Mouse (Mus musculus) heart, embryonic 13.5 days (tissue): ENCODE data around the gene Hnrnpa2b1. TPM values are rescaled to one million over a fixed set of nuclear protein-coding genes. Genes with fewer than 3 reads are reported as not detected.

Experiments
- ATAC-seq: fragments of 200-750 bp; cut with Nextera tagmentation; 2 replicates; pipeline ENCODE4 v1.8.0; 2017; ENCODE audit warnings: moderate TSS enrichment; ENCODE audit not compliant: insufficient number of reproducible peaks, low FRiP score, low TSS enrichment; ENCODE audit errors: extremely low read depth
- H3K27ac ChIP-seq: fragments of 300-500 bp; sonication (generic); replicated peaks from 2 replicates; pipeline ENCODE4 v1.5.1; 2015; ENCODE audit warnings: moderate library complexity, mild to moderate bottlenecking, inconsistent platforms
- H3K27me3 ChIP-seq: fragments of 300-500 bp; sonication (generic); replicated peaks from 2 replicates; pipeline ENCODE4 v1.6.1; 2015; ENCODE audit warnings: mild to moderate bottlenecking, inconsistent platforms
- H3K36me3 ChIP-seq: fragments of 300-500 bp; sonication (generic); 2 replicates; pipeline ENCODE4 v1.6.1; 2015; ENCODE audit warnings: mild to moderate bottlenecking, inconsistent platforms
- H3K4me1 ChIP-seq: fragments of 300-500 bp; sonication (generic); 2 replicates; pipeline ENCODE4 v1.6.1; 2015; ENCODE audit warnings: inconsistent platforms
- H3K4me2 ChIP-seq: fragments of 300-500 bp; sonication (generic); 2 replicates; pipeline ENCODE4 v1.6.1; 2015; ENCODE audit warnings: inconsistent platforms, mild to moderate bottlenecking, moderate library complexity
- H3K4me3 ChIP-seq: fragments of 300-500 bp; sonication (generic); 2 replicates; pipeline ENCODE4 v1.5.1; 2015; ENCODE audit warnings: moderate library complexity, mild to moderate bottlenecking, inconsistent platforms
- H3K9ac ChIP-seq: fragments of 300-500 bp; sonication (generic); 2 replicates; pipeline ENCODE4 v1.6.1; 2015; ENCODE audit warnings: inconsistent platforms, mild to moderate bottlenecking, moderate library complexity
- H3K9me3 ChIP-seq: fragments of 300-500 bp; sonication (generic); 2 replicates; pipeline ENCODE4 v1.6.1; 2016; ENCODE audit warnings: inconsistent platforms
- WGBS: fragments of 180-500 bp; shearing (Covaris S2); methylation state at CpG from one replicate; pipeline ENCODE4 v1.1.7; 2015; ENCODE audit warnings: mixed read lengths; 5-methylcytosine and 5-hydroxymethylcytosine counted together
- polyA plus RNA-seq: library from polyadenylated mRNA; unstranded; fragments of >200 nt; fragmentation: Nextera tagmentation; extraction: Ambion mirVana; gene quantifications from 2 replicates; pipeline ENCODE4 v1.2.1, GENCODE M21; 2015

Gene Hnrnpa2b1
- 1,097 and 1,199 TPM in 2 replicates for polyA plus RNA-seq

DNA sequence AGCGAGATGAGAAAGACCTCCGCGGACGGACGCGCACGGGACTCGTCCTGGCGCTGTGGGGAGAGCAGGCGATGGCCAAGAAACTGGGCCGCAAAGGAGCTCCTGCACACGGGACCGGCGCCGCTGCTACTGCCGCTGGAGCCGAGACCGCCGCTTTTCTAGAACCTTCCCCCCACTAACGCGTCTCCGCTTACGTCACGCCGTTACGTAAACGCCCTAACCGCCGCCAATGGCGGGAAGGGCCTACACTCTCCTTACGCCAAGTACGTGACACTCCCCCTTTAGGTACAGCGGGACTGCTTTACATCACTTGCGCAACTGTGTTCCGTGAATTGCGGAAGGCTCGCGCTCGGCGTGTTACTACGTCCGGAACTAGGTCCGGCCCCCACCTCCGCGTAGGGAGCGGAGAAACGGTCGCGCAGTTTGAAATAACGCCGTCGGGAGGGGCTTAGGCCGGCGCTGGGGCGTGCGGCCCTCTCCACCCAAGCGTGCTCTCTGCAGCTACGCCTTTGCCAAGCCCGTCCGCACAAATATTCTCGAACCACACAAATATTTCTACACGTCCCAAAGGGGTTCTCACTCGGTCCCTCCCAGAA is at the start of gene Hnrnpa2b1:
Hnrnpa2b1 (minus strand) TSS at position 180 of the 596 bp plus-strand sequence.
- Histone ChIP-seq H3K4me3 (peak within 1 kb of the TSS; percentile 94), H3K4me1 (peaks cover 41% of the 10 kb centered on the region), H3K36me3 (peaks cover 55% of the 10 kb centered on the region), H3K9me3 (no peaks in the 10 kb centered on the region), H3K27ac (peak within 1 kb of the TSS; percentile 100), H3K9ac (peak within 1 kb of the TSS; percentile 100), H3K27me3 (no peaks in the 10 kb centered on the region), H3K4me2 (peak within 1 kb of the TSS; percentile 77)
- under 1% methylated on average over 63 of the region's 63 CpGs for WGBS
- peak; percentile 82 for ATAC-seq

DNA sequence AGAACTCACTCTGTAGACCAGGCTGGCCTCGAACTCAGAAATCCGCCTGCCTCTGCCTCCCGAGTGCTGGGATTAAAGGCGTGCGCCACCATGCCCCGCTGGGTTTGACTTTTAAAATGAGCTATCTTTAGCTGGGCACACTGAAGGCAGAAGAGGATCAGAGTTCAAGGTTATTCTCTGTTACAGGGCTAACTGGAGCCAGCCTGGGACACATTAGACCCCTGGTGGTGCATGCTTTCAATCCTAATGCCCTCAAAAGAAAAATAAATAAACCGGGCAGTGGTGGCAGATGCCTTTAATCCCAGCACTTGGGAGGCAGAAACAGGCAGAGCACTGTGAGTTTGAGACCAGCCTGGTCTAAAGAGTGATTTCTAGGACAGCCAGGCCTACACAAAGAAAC is 45.2 kb upstream of the Hnrnpa2b1 start:
- Histone ChIP-seq H3K9ac (no peak overlapping the region), H3K4me1 (no peaks in the 10 kb centered on the region), H3K36me3 (no peaks in the 10 kb centered on the region), H3K9me3 (peaks cover 8% of the 10 kb centered on the region), H3K27ac (no peak overlapping the region), H3K4me3 (no peak overlapping the region), H3K4me2 (no peak overlapping the region), H3K27me3 (no peaks in the 10 kb centered on the region)
- no peak for ATAC-seq
- 82% methylated on average over 7 of the region's 7 CpGs for WGBS

- Histone ChIP-seq H3K27me3 (no peaks in the 10 kb centered on the region), H3K4me1 (peaks cover 7% of the 10 kb centered on the region; the same call in 1 of the 2 replicates), H3K36me3 (no peaks in the 10 kb centered on the region), H3K4me2 (no peak overlapping the region), H3K4me3 (no peak overlapping the region), H3K9me3 (peaks cover 8% of the 10 kb centered on the region), H3K27ac (no peak overlapping the region), H3K9ac (no peak overlapping the region)
- ATAC-seq, result no peak
- WGBS, result 67% methylated on average over 3 of the region's 3 CpGs
Measured at GRCm38 (mm10) chr6:51513745-51514144, 44.1 kb upstream of the Hnrnpa2b1 start.

DNA sequence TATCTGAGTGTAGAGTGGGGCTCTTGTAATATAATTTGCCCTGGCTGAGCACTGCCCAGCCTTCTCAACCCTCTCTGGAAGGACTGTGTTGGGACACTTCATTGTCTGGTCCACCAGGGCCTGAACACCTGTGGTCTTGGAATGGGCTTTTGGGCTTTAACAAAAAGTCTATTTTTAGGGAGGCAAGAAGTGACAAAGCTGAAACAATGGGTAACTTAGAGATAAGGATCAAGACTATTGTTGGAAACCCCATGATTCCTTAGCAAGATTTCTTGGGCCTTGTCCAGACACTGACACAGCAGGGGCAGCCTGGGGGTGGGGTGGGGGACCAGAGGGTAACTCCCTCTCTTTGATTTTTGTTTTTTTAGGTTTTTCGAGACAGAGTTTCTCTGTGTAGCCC is 41.3 kb upstream of the Hnrnpa2b1 start:
- H3K4me2 ChIP-seq, result no peak overlapping the region
- H3K4me3 ChIP-seq, result no peak overlapping the region
- no peak overlapping the region for H3K9ac ChIP-seq
- 76% methylated on average over 1 of the region's 1 CpGs for WGBS
- no peak for ATAC-seq
- H3K36me3 ChIP-seq, result no peaks in the 10 kb centered on the region
- H3K4me1 ChIP-seq, result peaks cover 7% of the 10 kb centered on the region; the same call in 1 of the 2 replicates
- no peak overlapping the region for H3K27ac ChIP-seq
- H3K9me3 ChIP-seq, result no peaks in the 10 kb centered on the region
- H3K27me3 ChIP-seq, result no peaks in the 10 kb centered on the region

GRCm38 (mm10) chr6:51510094-51510493 is 40.4 kb upstream of the Hnrnpa2b1 start:
- ATAC-seq, result no peak
- WGBS, result 27% methylated on average over 5 of the region's 5 CpGs

GRCm38 (mm10) chr6:51508750-51509648 is 39.3 kb upstream of the Hnrnpa2b1 start:
- H3K4me1 ChIP-seq, result peaks cover 9% of the 10 kb centered on the region; the same call in 1 of the 2 replicates
- no peaks in the 10 kb centered on the region for H3K36me3 ChIP-seq
- H3K9me3 ChIP-seq, result no peaks in the 10 kb centered on the region
- H3K27me3 ChIP-seq, result no peaks in the 10 kb centered on the region
- ATAC-seq, result no peak
- peak overlapping the region; percentile 66 for H3K4me2 ChIP-seq
- peak overlapping the region; percentile 69 for H3K9ac ChIP-seq
- no peak overlapping the region for H3K27ac ChIP-seq
- H3K4me3 ChIP-seq, result peak overlapping the region; percentile 49
- 20% methylated on average over 18 of the region's 18 CpGs for whole genome bisulfite sequencing

More at GRCm38 (mm10) chr6:51510094-51510493, 40.4 kb upstream of the Hnrnpa2b1 start:
- H3K4me2 ChIP-seq, result peak overlapping the region; percentile 66
- H3K9ac ChIP-seq, result no peak overlapping the region
- no peaks in the 10 kb centered on the region for H3K27me3 ChIP-seq
- no peaks in the 10 kb centered on the region for H3K36me3 ChIP-seq
- H3K27ac ChIP-seq, result no peak overlapping the region
- no peaks in the 10 kb centered on the region for H3K9me3 ChIP-seq
- peaks cover 9% of the 10 kb centered on the region; the same call in 1 of the 2 replicates for H3K4me1 ChIP-seq
- no peak overlapping the region for H3K4me3 ChIP-seq

- no peaks in the 10 kb centered on the region for H3K27me3 ChIP-seq
- 58% methylated on average over 2 of the region's 2 CpGs for WGBS
- no peaks in the 10 kb centered on the region for H3K36me3 ChIP-seq
- H3K4me2 ChIP-seq, result no peak overlapping the region
- no peak overlapping the region for H3K9ac ChIP-seq
- ATAC-seq, result no peak
- H3K4me1 ChIP-seq, result peaks cover 9% of the 10 kb centered on the region; the same call in 1 of the 2 replicates
- no peak overlapping the region for H3K4me3 ChIP-seq
- H3K9me3 ChIP-seq, result no peaks in the 10 kb centered on the region
- H3K27ac ChIP-seq, result no peak overlapping the region
Measured at GRCm38 (mm10) chr6:51507556-51507955, 37.9 kb upstream of the Hnrnpa2b1 start.

GRCm38 (mm10) chr6:51505671-51506070 is 36.0 kb upstream of the Hnrnpa2b1 start:
- H3K4me2 ChIP-seq, result no peak overlapping the region
- peaks cover 9% of the 10 kb centered on the region; the same call in 1 of the 2 replicates for H3K4me1 ChIP-seq
- 38% methylated on average over 1 of the region's 1 CpGs for WGBS

DNA sequence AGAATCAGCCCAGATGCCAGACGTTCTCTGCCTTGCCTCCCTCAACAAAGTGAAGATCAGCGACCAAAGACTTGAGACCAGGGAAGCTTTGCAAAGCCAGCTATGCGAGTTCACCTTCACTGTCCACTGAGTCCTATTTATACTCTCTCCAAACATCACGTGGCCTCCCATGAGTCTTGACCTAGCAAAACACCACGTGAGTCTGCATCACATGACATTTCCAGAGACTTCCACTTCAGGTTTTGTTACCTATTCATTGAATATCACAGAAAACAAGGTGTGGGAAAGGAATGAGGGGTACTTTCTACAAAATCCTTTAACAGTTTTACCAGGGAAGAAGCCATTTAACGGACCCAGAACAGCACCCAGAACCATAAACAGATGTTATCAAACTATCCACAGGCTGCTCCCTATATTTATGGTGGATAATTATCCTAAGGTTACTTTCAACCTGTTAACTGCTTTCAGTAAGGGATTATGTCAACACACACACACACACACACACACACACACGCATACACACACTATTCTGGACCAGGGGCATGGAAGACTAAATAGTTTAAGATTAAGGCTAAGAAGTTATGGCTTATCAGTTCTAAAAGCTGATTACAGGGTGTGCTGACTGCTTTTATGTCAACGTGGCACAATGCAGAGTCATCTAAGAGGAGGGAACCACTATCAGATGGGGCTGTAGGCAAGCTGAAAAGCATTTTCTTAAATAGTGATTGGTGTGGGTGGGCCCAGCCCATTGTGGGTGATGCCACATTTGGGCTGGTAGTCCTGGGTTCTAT is 27.8 kb upstream of the Hnrnpa2b1 start:
- no peaks in the 10 kb centered on the region for H3K36me3 ChIP-seq
- 50% methylated on average over 8 of the region's 8 CpGs for WGBS
- ATAC-seq, result no peak

More at GRCm38 (mm10) chr6:51505671-51506070, 36.0 kb upstream of the Hnrnpa2b1 start:
- H3K4me3 ChIP-seq, result no peak overlapping the region
- ATAC-seq, result no peak
- H3K36me3 ChIP-seq, result no peaks in the 10 kb centered on the region
- H3K27ac ChIP-seq, result no peak overlapping the region
- H3K9ac ChIP-seq, result no peak overlapping the region
- H3K27me3 ChIP-seq, result no peaks in the 10 kb centered on the region
- H3K9me3 ChIP-seq, result no peaks in the 10 kb centered on the region

GRCm38 (mm10) chr6:51489787-51490186 is 20.1 kb upstream of the Hnrnpa2b1 start:
- Histone ChIP-seq H3K27ac (peak overlapping the region; percentile 57), H3K36me3 (peaks cover 5% of the 10 kb centered on the region), H3K4me3 (no peak overlapping the region), H3K9me3 (peaks cover 6% of the 10 kb centered on the region), H3K9ac (no peak overlapping the region), H3K4me2 (no peak overlapping the region), H3K4me1 (peaks cover 28% of the 10 kb centered on the region), H3K27me3 (no peaks in the 10 kb centered on the region)
- ATAC-seq, result no peak
- 24% methylated on average over 2 of the region's 2 CpGs for WGBS

More for the DNA sequence above, 27.8 kb upstream of the Hnrnpa2b1 start:
- H3K27ac ChIP-seq, result no peak overlapping the region
- no peaks in the 10 kb centered on the region for H3K9me3 ChIP-seq
- no peaks in the 10 kb centered on the region for H3K27me3 ChIP-seq
- H3K4me2 ChIP-seq, result no peak overlapping the region
- H3K9ac ChIP-seq, result no peak overlapping the region
- H3K4me1 ChIP-seq, result no peaks in the 10 kb centered on the region
- no peak overlapping the region for H3K4me3 ChIP-seq

DNA sequence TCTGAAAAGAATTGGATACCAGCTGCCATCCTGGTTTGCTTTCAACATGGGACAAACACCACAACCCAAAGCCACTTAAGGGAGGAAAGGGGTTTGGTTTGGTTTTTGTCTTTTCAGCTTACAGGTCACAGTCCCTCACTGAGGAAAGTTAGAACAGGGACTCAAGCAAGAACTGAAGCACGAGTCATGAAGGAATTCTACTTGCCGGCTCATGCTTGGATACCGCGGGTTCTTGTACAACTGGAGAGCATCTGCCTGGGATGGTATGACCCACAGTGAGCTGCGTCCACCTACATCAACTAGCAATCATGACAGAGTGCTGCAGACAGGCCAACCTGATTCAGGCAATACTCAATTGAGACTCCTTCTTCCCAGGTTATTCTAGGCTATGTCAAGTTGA is 17.0 kb upstream of the Hnrnpa2b1 start:
- Histone ChIP-seq H3K4me1 (peaks cover 28% of the 10 kb centered on the region), H3K36me3 (peaks cover 24% of the 10 kb centered on the region), H3K9ac (no peak overlapping the region), H3K27me3 (no peaks in the 10 kb centered on the region), H3K4me3 (no peak overlapping the region), H3K9me3 (peaks cover 6% of the 10 kb centered on the region), H3K4me2 (no peak overlapping the region), H3K27ac (peak overlapping the region; percentile 43; the same call in 1 of the 2 replicates)
- WGBS, result 79% methylated on average over 5 of the region's 5 CpGs
- ATAC-seq, result no peak
